Mouse (Mus musculus) small intestine, adult 2 months (tissue): ENCODE results near the gene Zfp273.

ENCODE experiments used
- CTCF ChIP-seq: fragments of 200-500 bp; IDR thresholded peaks from 2 replicates; pipeline ENCODE4 v1.5.1; 2012; ENCODE audit warnings: low read depth, mild to moderate bottlenecking, control low read depth, inconsistent platforms, low read length, moderate library complexity, mixed read lengths; ENCODE audit not compliant: insufficient replicate concordance, insufficient read length; ENCODE audit errors: extremely low read depth
- POLR2A ChIP-seq: fragments of 200-500 bp; IDR thresholded peaks from 2 replicates; pipeline ENCODE4 v1.6.1; 2012; ENCODE audit warnings: low read depth, mild to moderate bottlenecking, control low read depth, inconsistent platforms, low read length, moderate library complexity

DNA sequence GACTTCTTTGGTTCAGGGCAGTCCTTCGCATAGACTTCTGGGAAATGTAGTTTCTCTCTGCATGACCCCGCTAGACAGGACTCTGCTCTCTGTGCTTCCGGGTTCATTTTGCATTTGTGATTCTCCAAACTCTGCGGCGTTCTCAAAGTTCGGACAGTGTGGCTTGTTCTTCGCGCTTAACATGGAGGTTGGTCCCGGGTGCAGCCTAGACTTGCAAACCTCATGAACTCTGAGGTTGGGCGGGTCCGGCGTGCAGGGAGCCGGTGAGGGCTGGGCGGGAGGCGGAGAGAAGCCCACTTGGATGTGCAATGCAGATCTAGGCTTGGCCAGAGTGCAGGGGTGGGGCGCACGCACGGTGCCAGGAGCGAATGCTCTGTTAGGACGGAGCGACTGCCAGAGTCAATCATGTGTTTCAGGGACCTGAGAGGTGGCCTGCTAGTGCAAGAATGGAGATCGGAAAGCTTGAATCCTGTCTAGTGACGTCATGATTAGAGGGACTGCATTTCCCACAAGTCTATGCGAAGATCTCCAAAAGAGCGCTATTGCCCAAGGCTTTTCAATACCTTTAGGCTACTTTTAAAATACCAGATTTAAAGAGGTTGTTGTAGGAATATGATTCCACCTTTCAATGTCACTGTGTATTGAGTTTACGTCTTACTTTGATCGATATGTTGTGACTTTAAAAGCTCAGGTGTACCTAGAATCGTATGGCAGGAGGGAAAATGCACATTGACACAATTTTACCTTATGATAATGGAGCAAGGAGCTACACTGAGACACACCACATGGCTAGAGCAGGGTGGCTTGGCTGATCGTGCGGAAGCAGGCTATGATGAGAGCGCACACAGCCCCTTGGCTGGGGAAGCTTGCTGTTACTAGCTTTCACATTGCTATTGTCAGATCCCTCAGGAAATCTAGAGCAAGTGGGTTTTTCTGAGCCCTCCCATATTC, at the start of gene Zfp273:
- TF ChIP-seq POLR2A, result no peak
- TF ChIP-seq CTCF, result no peak
